ENCODE assay signal across 32 mouse cellular contexts in genomic region chr13:84434444-84434843, GRCm38 (mm10).
"Had no signal": no experiment of that assay in that cellular context is flagged by ENCODE, and none has a peak within 500 bp of the region (broad histone marks: within the 10 kb centered on the region; RNA-seq: fewer than 3 reads in every experiment).

No protein-coding gene starts in this region.

- DNase-seq: heart, postnatal 10 days; heart, postnatal 14 days; heart, postnatal 36 days; heart, postnatal 4 days; kidney, adult 11 months; kidney, adult 18-20 months; kidney, adult 2 months; kidney, adult 8-10 months; kidney, adult 9 months; kidney, postnatal 10 days; kidney, postnatal 14 days; kidney, postnatal 25 days; kidney, postnatal 36 days; kidney, postnatal 4 days; layer of hippocampus, adult 9-11 months; layer of hippocampus, postnatal 36 days had no signal

- H3K36me3 ChIP-seq: heart, embryonic 10.5 days; heart, embryonic 12.5 days; heart, embryonic 13.5 days; heart, embryonic 15.5 days; hindbrain, embryonic 10.5 days; hindbrain, embryonic 12.5 days; hindbrain, embryonic 13.5 days; hindbrain, embryonic 15.5 days; intestine, embryonic 15.5 days; kidney, embryonic 15.5 days had no signal

- H3K27ac ChIP-seq: heart, embryonic 10.5 days; heart, embryonic 13.5 days; heart, embryonic 15.5 days; hindbrain, embryonic 10.5 days; hindbrain, embryonic 12.5 days; hindbrain, embryonic 13.5 days; hindbrain, embryonic 14.5 days; hindbrain, embryonic 15.5 days; hindbrain, postnatal 0 days; intestine, embryonic 15.5 days; kidney, embryonic 15.5 days; kidney, postnatal 0 days; layer of hippocampus, adult 2 months; left cerebral cortex, adult 2 months had no signal

- H3K4me2 ChIP-seq: heart, embryonic 11.5 days; heart, embryonic 12.5 days; heart, embryonic 13.5 days; heart, embryonic 15.5 days; hindbrain, embryonic 12.5 days; hindbrain, embryonic 13.5 days; hindbrain, embryonic 14.5 days; hindbrain, embryonic 15.5 days; intestine, embryonic 15.5 days; kidney, embryonic 15.5 days had no signal

- H3K4me3 ChIP-seq: heart, embryonic 10.5 days; heart, embryonic 12.5 days; heart, embryonic 13.5 days; heart, embryonic 15.5 days; hindbrain, embryonic 10.5 days; hindbrain, embryonic 12.5 days; hindbrain, embryonic 13.5 days; hindbrain, embryonic 15.5 days; intestine, embryonic 15.5 days; kidney, embryonic 15.5 days; layer of hippocampus, adult 2 months; left cerebral cortex, adult 2 months had no signal

- H3K9me3 ChIP-seq: heart, embryonic 10.5 days; heart, embryonic 12.5 days; heart, embryonic 13.5 days; heart, embryonic 15.5 days; hindbrain, embryonic 10.5 days; hindbrain, embryonic 12.5 days; hindbrain, embryonic 13.5 days; hindbrain, embryonic 15.5 days; intestine, embryonic 15.5 days; kidney, embryonic 15.5 days had no signal

- H3K4me1 ChIP-seq: heart, embryonic 10.5 days; heart, embryonic 12.5 days; heart, embryonic 13.5 days; heart, embryonic 15.5 days; hindbrain, embryonic 10.5 days; hindbrain, embryonic 12.5 days; hindbrain, embryonic 13.5 days; hindbrain, embryonic 15.5 days; intestine, embryonic 15.5 days; kidney, embryonic 15.5 days had no signal

- H3K27me3 ChIP-seq: heart, embryonic 12.5 days; heart, embryonic 13.5 days; heart, embryonic 15.5 days; hindbrain, embryonic 12.5 days; hindbrain, embryonic 13.5 days; hindbrain, embryonic 15.5 days; intestine, embryonic 15.5 days; kidney, embryonic 15.5 days had no signal

- H3K9ac ChIP-seq: heart, embryonic 12.5 days; heart, embryonic 13.5 days; heart, embryonic 15.5 days; hindbrain, embryonic 12.5 days; hindbrain, embryonic 13.5 days; hindbrain, embryonic 14.5 days; hindbrain, embryonic 15.5 days; intestine, embryonic 15.5 days; kidney, embryonic 15.5 days had no signal
